Comparison of ENCODE assay signal across 8 mouse cellular contexts in genomic region chr1:92907632-92908360, GRCm38 (mm10). TPM values are rescaled to one million over a fixed set of nuclear protein-coding genes. Genes with fewer than 3 reads are reported as not detected.
DNase-seq lines count a peak whose midpoint lies in the region; ATAC-seq and TF ChIP-seq lines count a peak whose summit lies in the region.

No protein-coding gene starts in this region.

- H3K4me2 ChIP-seq in liver, embryonic 12.5 days = peak overlapping the region; percentile 91
- peak overlapping the region; percentile 80 for H3K4me2 ChIP-seq in stomach, embryonic 16.5 days (ENCODE audit: low read depth, low read length)

- TF ChIP-seq CTCF in cerebellum, adult 2 months (IDR thresholded peaks at IDR 0.05; ENCODE audit: borderline replicate concordance, insufficient read depth, low read depth, low read length) = no peak
- no peak for TF ChIP-seq CTCF in thymus, adult 2 months (IDR thresholded peaks at IDR 0.05; ENCODE audit: borderline replicate concordance, control insufficient read depth, extremely low read depth, insufficient read depth, low read length, poor library complexity)

- H3K27me3 ChIP-seq in cerebellum, adult 2 months (ENCODE audit: control insufficient read depth, insufficient read depth, low read length) = no peaks in the 10 kb centered on the region
- H3K27me3 ChIP-seq in thymus, adult 2 months (ENCODE audit: control insufficient read depth, insufficient read depth, low read length) = no peaks in the 10 kb centered on the region
- peaks cover 14% of the 10 kb centered on the region for H3K27me3 ChIP-seq in liver, embryonic 12.5 days (replicated peaks)
- no peaks in the 10 kb centered on the region; the same call in 1 of the 2 replicates for H3K27me3 ChIP-seq in stomach, embryonic 16.5 days (ENCODE audit: control insufficient read depth, insufficient read depth, low read length)

- H3K9me3 ChIP-seq in liver, embryonic 12.5 days (replicated peaks) = no peaks in the 10 kb centered on the region
- H3K9me3 ChIP-seq in stomach, embryonic 16.5 days (replicated peaks; ENCODE audit: control insufficient read depth, low read length) = no peaks in the 10 kb centered on the region

- H3K9ac ChIP-seq in liver, embryonic 12.5 days = peak overlapping the region; percentile 80
- H3K9ac ChIP-seq in stomach, embryonic 16.5 days (ENCODE audit: low read length) = peak overlapping the region; percentile 84

- 40% methylated on average over 20 of the region's 20 CpGs for WGBS in cerebellum, adult 2 months
- 56% methylated on average over 20 of the region's 20 CpGs for WGBS in thymus, adult 2 months
- 41% methylated on average over 20 of the region's 20 CpGs for WGBS in liver, embryonic 12.5 days (ENCODE audit: insufficient replicate concordance)
- WGBS in stomach, embryonic 16.5 days = 40% methylated on average over 20 of the region's 20 CpGs

- peak overlapping the region; percentile 67 for H3K4me3 ChIP-seq in cerebellum, adult 2 months (replicated peaks; ENCODE audit: insufficient read depth, low read depth, low read length)
- H3K4me3 ChIP-seq in thymus, adult 2 months (ENCODE audit: control insufficient read depth, insufficient read depth, low read length) = peak overlapping the region; percentile 90
- peak overlapping the region; percentile 80 for H3K4me3 ChIP-seq in liver, embryonic 12.5 days
- H3K4me3 ChIP-seq in stomach, embryonic 16.5 days (replicated peaks; ENCODE audit: low read length) = peak overlapping the region; percentile 80

- no peak for DNase-seq in cerebellum, adult 2 months
- DNase-seq in thymus, adult 2 months = no peak
- DNase-seq in thymus, postnatal 0 days (ENCODE audit: low spot score) = no peak
- no peak for DNase-seq in B cell, adult 2 months
- DNase-seq in frontal cortex, postnatal 25 days (ENCODE audit: low spot score in 2 of 2) = no peak

- H3K4me1 ChIP-seq in cerebellum, adult 2 months (ENCODE audit: control insufficient read depth, insufficient read depth, low read length) = peaks cover 14% of the 10 kb centered on the region
- peaks cover 36% of the 10 kb centered on the region for H3K4me1 ChIP-seq in thymus, adult 2 months (replicated peaks; ENCODE audit: control insufficient read depth, insufficient read depth, low read length)
- peaks cover 59% of the 10 kb centered on the region for H3K4me1 ChIP-seq in liver, embryonic 12.5 days
- H3K4me1 ChIP-seq in stomach, embryonic 16.5 days (ENCODE audit: control insufficient read depth, insufficient read depth, low read length) = peaks cover 33% of the 10 kb centered on the region

- no peak for TF ChIP-seq POLR2A in cerebellum, adult 2 months (IDR thresholded peaks at IDR 0.05; ENCODE audit: borderline replicate concordance, insufficient read depth, low read length)
- no peak for TF ChIP-seq POLR2A in thymus, adult 2 months (IDR thresholded peaks at IDR 0.05; ENCODE audit: control insufficient read depth, extremely low read depth, insufficient read depth, low read length, poor library complexity)

- ATAC-seq in cerebellum, adult (ENCODE audit: insufficient number of reproducible peaks, low FRiP score, low TSS enrichment) = no peak
- ATAC-seq in liver, embryonic 12.5 days = peak; percentile 26
- no peak for ATAC-seq in stomach, embryonic 16.5 days (ENCODE audit: insufficient read depth, low FRiP score)

- H3K27ac ChIP-seq in cerebellum, adult 2 months (ENCODE audit: insufficient read depth, low read length) = peak overlapping the region; percentile 75; the same call in 1 of the 2 replicates
- 0 out of 2 replicates have a peak overlapping the region, but pooled peaks have one; percentile 28 for H3K27ac ChIP-seq in thymus, adult 2 months (ENCODE audit: control insufficient read depth, insufficient read depth, low read length)
- H3K27ac ChIP-seq in liver, embryonic 12.5 days = peak overlapping the region; percentile 89
- peak overlapping the region; percentile 77 for H3K27ac ChIP-seq in stomach, embryonic 16.5 days (ENCODE audit: low read length)

- no peaks in the 10 kb centered on the region for H3K36me3 ChIP-seq in thymus, adult 2 months (ENCODE audit: control insufficient read depth, insufficient read depth, low read length)
- no peaks in the 10 kb centered on the region for H3K36me3 ChIP-seq in liver, embryonic 12.5 days
- no peaks in the 10 kb centered on the region for H3K36me3 ChIP-seq in stomach, embryonic 16.5 days (ENCODE audit: control insufficient read depth, insufficient read depth, low read length)

RNA-seq across cellular contexts. Expression of gene Dusp28, which starts 1.0 kb away (rescaled TPM):
- polyA plus RNA-seq in cerebellum, adult 2 months (2012; rRNA removed) = 49.6 and 49.7 TPM in 2 replicates
- 69.4 and 73.5 TPM in 2 replicates for polyA plus RNA-seq in thymus, adult 2 months (2012; rRNA removed)
- polyA plus RNA-seq in thymus, postnatal 0 days (2015; fragmentation: Nextera tagmentation; extraction: Ambion mirVana) = 38.1 and 39.6 TPM in 2 replicates
- polyA plus RNA-seq in liver, embryonic 12.5 days (2016; fragmentation: Nextera tagmentation; extraction: Ambion mirVana) = 7.2 and 7.7 TPM in 2 replicates
- polyA plus RNA-seq in stomach, embryonic 16.5 days (2015; fragmentation: Nextera tagmentation; extraction: Ambion mirVana) = 11.4 and 11.9 TPM in 2 replicates

RNA-seq across cellular contexts. Expression of gene Rnpepl1, which starts 2.8 kb away (rescaled TPM):
- 43.6 and 44.7 TPM in 2 replicates for polyA plus RNA-seq in cerebellum, adult 2 months (2012; rRNA removed)
- 440 and 540 TPM in 2 replicates for polyA plus RNA-seq in thymus, adult 2 months (2012; rRNA removed)
- 53.9 and 56.2 TPM in 2 replicates for polyA plus RNA-seq in thymus, postnatal 0 days (2015; fragmentation: Nextera tagmentation; extraction: Ambion mirVana)
- polyA plus RNA-seq in liver, embryonic 12.5 days (2016; fragmentation: Nextera tagmentation; extraction: Ambion mirVana) = 22.1 and 22.3 TPM in 2 replicates
- 15.0 and 16.1 TPM in 2 replicates for polyA plus RNA-seq in stomach, embryonic 16.5 days (2015; fragmentation: Nextera tagmentation; extraction: Ambion mirVana)

RNA-seq across cellular contexts. Expression of gene Ankmy1, which starts 5.1 kb away (rescaled TPM):
- 0.35 and 0.46 TPM in 2 replicates for polyA plus RNA-seq in cerebellum, adult 2 months (2012; rRNA removed)
- polyA plus RNA-seq in thymus, adult 2 months (2012; rRNA removed) = 3.6 and 5.5 TPM in 2 replicates
- polyA plus RNA-seq in thymus, postnatal 0 days (2015; fragmentation: Nextera tagmentation; extraction: Ambion mirVana) = 1.9 and 2.1 TPM in 2 replicates
- 0.04 and 0.11 TPM in 2 replicates for polyA plus RNA-seq in liver, embryonic 12.5 days (2016; fragmentation: Nextera tagmentation; extraction: Ambion mirVana)
- 0.23 and 0.42 TPM in 2 replicates for polyA plus RNA-seq in stomach, embryonic 16.5 days (2015; fragmentation: Nextera tagmentation; extraction: Ambion mirVana)

RNA-seq across cellular contexts. Expression of gene Capn10, which starts 26.4 kb away (rescaled TPM):
- polyA plus RNA-seq in cerebellum, adult 2 months (2012; rRNA removed) = 44.5 and 45.5 TPM in 2 replicates
- polyA plus RNA-seq in thymus, adult 2 months (2012; rRNA removed) = 39.9 and 42.5 TPM in 2 replicates
- polyA plus RNA-seq in thymus, postnatal 0 days (2015; fragmentation: Nextera tagmentation; extraction: Ambion mirVana) = 17.9 and 18.7 TPM in 2 replicates
- 12.5 and 12.6 TPM in 2 replicates for polyA plus RNA-seq in liver, embryonic 12.5 days (2016; fragmentation: Nextera tagmentation; extraction: Ambion mirVana)
- 35.7 and 36.0 TPM in 2 replicates for polyA plus RNA-seq in stomach, embryonic 16.5 days (2015; fragmentation: Nextera tagmentation; extraction: Ambion mirVana)

RNA-seq across cellular contexts. Expression of gene Gpr35, which starts 42.9 kb away (rescaled TPM):
- polyA plus RNA-seq in cerebellum, adult 2 months (2012; rRNA removed) = 0.21 and 0.36 TPM in 2 replicates
- polyA plus RNA-seq in thymus, adult 2 months (2012; rRNA removed) = 6.0 and 8.9 TPM in 2 replicates
- polyA plus RNA-seq in thymus, postnatal 0 days (2015; fragmentation: Nextera tagmentation; extraction: Ambion mirVana) = 0.75 and 1.1 TPM in 2 replicates
- 0.36 and 0.51 TPM in 2 replicates for polyA plus RNA-seq in liver, embryonic 12.5 days (2016; fragmentation: Nextera tagmentation; extraction: Ambion mirVana)
- polyA plus RNA-seq in stomach, embryonic 16.5 days (2015; fragmentation: Nextera tagmentation; extraction: Ambion mirVana) = 8.7 and 8.9 TPM in 2 replicates

Comparison
In these comparisons a context has a peak if more than half of its experiments do, and no peak if none do; other contexts are left out.
1. H3K27ac ChIP-seq: peak in every context shown above with its lines; median percentile 89 in liver, embryonic 12.5 days; 77 in stomach, embryonic 16.5 days; 75 in cerebellum, adult 2 months; 28 in thymus, adult 2 months.